Comparison of ENCODE assay signal across 18 mouse cellular contexts in the genomic region with DNA sequence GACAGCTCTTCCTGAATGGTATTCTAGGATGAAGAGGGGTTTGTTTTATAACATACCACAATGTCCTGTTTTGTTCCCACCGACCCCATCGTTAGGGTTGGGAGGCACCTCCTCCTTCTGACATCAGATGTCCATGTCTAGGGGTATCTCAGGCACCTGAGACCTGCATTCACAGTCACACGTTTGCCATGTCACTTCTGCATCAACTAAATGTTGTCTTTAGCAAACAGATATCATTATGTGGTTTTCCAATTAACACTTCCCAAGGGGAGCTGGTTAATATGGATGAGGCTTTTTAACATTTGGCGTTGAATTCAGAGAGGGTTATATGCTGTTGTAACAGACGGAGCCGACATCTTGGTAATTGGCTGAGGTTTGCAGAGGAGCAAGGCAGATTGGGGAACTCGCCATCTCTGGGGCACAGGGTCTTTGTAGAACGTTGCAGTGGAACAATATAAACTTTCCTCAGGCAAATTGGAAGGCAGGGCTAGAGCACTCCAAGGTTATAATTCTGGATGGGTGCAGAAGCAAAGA.
"Had no signal": no experiment of that assay in that cellular context is flagged by ENCODE, and none has a peak within 500 bp of the region (broad histone marks: within the 10 kb centered on the region; RNA-seq: fewer than 3 reads in every experiment).

No protein-coding gene starts in this region.

- H3K36me3 ChIP-seq: limb, embryonic 12.5 days; limb, embryonic 15.5 days; midbrain, embryonic 12.5 days; midbrain, embryonic 15.5 days; neural tube, embryonic 12.5 days; neural tube, embryonic 15.5 days had no signal

- H3K27me3 ChIP-seq: limb, embryonic 12.5 days; limb, embryonic 15.5 days; megakaryocyte, embryonic 14.5 days; midbrain, embryonic 12.5 days; midbrain, embryonic 15.5 days; neural tube, embryonic 12.5 days; neural tube, embryonic 15.5 days had no signal

- H3K4me1 ChIP-seq: limb, embryonic 12.5 days; limb, embryonic 15.5 days; megakaryocyte, embryonic 14.5 days; midbrain, embryonic 12.5 days; midbrain, embryonic 15.5 days; neural tube, embryonic 12.5 days; neural tube, embryonic 15.5 days had no signal

- H3K27ac ChIP-seq: limb, embryonic 12.5 days; limb, embryonic 15.5 days; liver, embryonic 14.5 days; macrophage; midbrain, embryonic 12.5 days; midbrain, embryonic 15.5 days; neural tube, embryonic 12.5 days; neural tube, embryonic 15.5 days; stomach, postnatal 0 days had no signal

- ATAC-seq: liver, postnatal 0 days; lung, postnatal 0 days; midbrain, embryonic 15.5 days had no signal

- H3K4me3 ChIP-seq: limb, embryonic 12.5 days; limb, embryonic 15.5 days; megakaryocyte, embryonic 14.5 days; midbrain, embryonic 12.5 days; midbrain, embryonic 15.5 days; neural tube, embryonic 12.5 days; neural tube, embryonic 15.5 days had no signal

- DNase-seq: right cerebral cortex, adult 18-20 months; right cerebral cortex, postnatal 14 days; right cerebral cortex, postnatal 4 days; thymus, adult 2 months had no signal

- H3K9ac ChIP-seq: limb, embryonic 12.5 days; limb, embryonic 15.5 days; liver, embryonic 14.5 days; liver, postnatal 0 days; lung, embryonic 14.5 days; midbrain, embryonic 12.5 days; midbrain, embryonic 15.5 days; neural tube, embryonic 12.5 days; neural tube, embryonic 15.5 days had no signal

- H3K4me2 ChIP-seq: limb, embryonic 12.5 days; limb, embryonic 15.5 days; liver, embryonic 11.5 days; lung, embryonic 14.5 days; midbrain, embryonic 12.5 days; midbrain, embryonic 15.5 days; neural tube, embryonic 12.5 days; neural tube, embryonic 15.5 days had no signal

- H3K9me3 ChIP-seq: limb, embryonic 12.5 days; limb, embryonic 15.5 days; megakaryocyte, embryonic 14.5 days; midbrain, embryonic 12.5 days; midbrain, embryonic 15.5 days; neural tube, embryonic 12.5 days; neural tube, embryonic 15.5 days had no signal
